Mouse (Mus musculus) small intestine, adult 2 months (tissue): ENCODE measurements around the gene Oprl1.

ENCODE experiments used
- CTCF ChIP-seq: fragments of 200-500 bp; IDR thresholded peaks from 2 replicates; pipeline ENCODE4 v1.5.1; 2012; ENCODE audit warnings: low read depth, mild to moderate bottlenecking, control low read depth, inconsistent platforms, low read length, moderate library complexity, mixed read lengths; ENCODE audit not compliant: insufficient replicate concordance, insufficient read length; ENCODE audit errors: extremely low read depth
- POLR2A ChIP-seq: fragments of 200-500 bp; IDR thresholded peaks from 2 replicates; pipeline ENCODE4 v1.6.1; 2012; ENCODE audit warnings: low read depth, mild to moderate bottlenecking, control low read depth, inconsistent platforms, low read length, moderate library complexity

DNA sequence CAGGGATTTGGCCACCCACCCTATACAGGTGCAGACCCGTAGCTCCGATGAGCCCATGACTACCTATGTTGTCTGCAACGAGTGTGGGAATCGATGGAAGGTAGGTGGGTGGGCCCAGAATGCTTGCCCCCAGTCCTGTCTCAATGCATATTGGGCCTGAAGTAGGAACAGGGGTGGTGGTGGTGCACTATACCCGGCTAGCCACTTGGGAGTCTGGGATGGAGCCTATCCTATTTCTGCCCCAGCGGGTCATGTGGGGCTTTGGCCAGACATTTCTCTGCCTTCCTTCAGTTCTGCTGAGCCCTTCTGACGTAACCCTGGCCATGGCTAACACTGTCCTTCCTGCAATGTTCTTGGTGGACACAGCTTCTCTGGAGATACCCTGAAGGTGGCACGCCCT lies 27.2 kb upstream of the Oprl1 start:
- no peak for TF ChIP-seq POLR2A
- no peak for TF ChIP-seq CTCF
